Mouse (Mus musculus) liver, adult 2 months (tissue): Measurements from ENCODE around the gene Nradd.

Source experiments
- CTCF ChIP-seq: fragments of 200-500 bp; IDR thresholded peaks from 2 replicates; pipeline ENCODE4 v1.5.1; 2011; ENCODE audit warnings: low read depth, low read length, control low read depth
- POLR2A ChIP-seq: fragments of 200-500 bp; IDR thresholded peaks from 2 replicates; pipeline ENCODE4 v1.6.1; 2011; ENCODE audit warnings: low read length, control low read depth; ENCODE audit not compliant: insufficient read depth; ENCODE audit errors: extremely low read depth

DNA sequence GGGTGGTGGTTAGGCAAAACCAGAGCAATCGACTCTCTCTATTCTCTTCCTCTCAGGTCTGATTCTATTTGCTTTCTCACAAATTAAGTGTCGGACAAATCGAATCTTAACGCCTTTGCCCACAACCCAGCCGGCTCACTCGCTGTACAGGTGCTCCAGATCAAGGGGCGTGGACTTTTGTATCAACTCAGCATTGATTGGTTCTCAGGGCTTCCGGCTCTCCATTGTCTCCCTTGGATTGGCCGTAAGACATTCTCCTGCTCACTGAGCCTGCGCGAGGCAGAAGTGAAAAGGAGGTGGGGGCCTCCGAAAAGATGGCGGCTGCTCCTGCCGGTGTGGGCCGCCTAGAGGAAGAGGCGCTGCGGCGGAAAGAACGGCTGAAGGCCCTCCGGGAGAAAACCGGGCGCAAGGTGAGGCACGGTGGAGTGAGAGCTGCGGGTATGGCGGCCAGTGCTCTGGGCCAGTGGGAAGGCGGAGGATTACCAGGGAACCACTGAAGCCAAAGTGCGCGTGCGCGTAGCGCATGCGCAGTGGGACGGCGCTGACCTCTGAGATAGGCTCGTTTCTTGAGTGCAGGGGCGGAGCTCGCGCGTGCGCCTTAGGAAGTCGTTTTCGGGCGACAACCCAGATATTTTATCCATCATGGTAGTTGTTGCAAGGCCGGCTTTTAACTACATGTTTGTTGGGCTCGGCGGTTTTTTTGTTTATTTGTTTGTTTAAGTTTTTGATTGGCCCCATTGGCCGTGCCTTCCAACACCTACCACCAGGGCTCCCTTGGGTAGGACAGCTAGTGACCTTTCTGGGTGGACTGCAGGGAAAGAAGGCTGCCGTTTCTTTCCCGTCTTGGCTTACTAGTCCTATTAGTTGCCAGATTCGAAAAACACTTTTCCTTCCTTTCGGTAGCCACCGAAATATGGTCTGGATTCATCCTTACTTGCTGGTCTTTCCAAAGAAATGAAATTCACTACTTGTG, 32.3 kb upstream of the Nradd start, which contains the start of gene Ccdc12:
- peak; percentile 17; the same call in 1 of the 2 replicates for TF ChIP-seq CTCF
- peak; percentile 53; the same call in 1 of the 2 replicates for TF ChIP-seq POLR2A
